Comparison of ENCODE assay signal across 38 mouse cellular contexts in the genomic region with DNA sequence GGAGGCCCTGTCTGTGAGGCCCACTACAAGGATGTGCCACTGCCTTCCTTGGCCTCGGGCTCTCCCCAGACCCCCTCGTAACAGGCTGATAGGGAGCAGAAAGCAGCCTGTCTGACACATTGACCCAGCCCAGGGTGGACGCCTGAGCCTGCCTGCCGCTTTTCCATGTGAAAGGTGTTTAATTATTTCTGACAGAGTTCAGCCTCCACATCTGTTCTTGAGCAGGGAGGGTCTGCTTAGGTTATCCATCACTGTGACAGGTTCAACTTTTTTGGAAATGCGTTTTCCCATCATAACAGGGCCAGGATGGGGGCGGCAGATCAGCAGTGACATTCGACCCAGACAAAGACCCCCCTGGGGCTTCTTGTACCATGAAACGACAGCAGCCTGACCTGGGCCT. TPM values are rescaled to one million over a fixed set of nuclear protein-coding genes. Genes with fewer than 3 reads are reported as not detected.
DNase-seq lines count a peak whose midpoint lies in the region; ATAC-seq lines count a peak whose summit lies in the region.
"Had no signal": no experiment of that assay in that cellular context is flagged by ENCODE, and none has a peak within 500 bp of the region (broad histone marks: within the 10 kb centered on the region; RNA-seq: fewer than 3 reads in every experiment).

No protein-coding gene starts in this region.

- H3K4me3 ChIP-seq in neural tube, embryonic 15.5 days (replicated peaks): no peak overlapping the region
- no peak overlapping the region for H3K4me3 ChIP-seq in limb, embryonic 11.5 days (ENCODE audit: low read depth, low read length)
- H3K4me3 ChIP-seq: embryonic facial prominence, embryonic 13.5 days; heart, embryonic 15.5 days; intestine, embryonic 15.5 days; layer of hippocampus, adult 2 months; midbrain, embryonic 10.5 days; myocyte had no signal

- no peak overlapping the region for H3K9ac ChIP-seq in neural tube, embryonic 15.5 days (replicated peaks)
- no peak overlapping the region for H3K9ac ChIP-seq in limb, embryonic 11.5 days (ENCODE audit: low read length)
- H3K9ac ChIP-seq: embryonic facial prominence, embryonic 13.5 days; forebrain, postnatal 0 days; heart, embryonic 15.5 days; intestine, embryonic 15.5 days; liver, embryonic 14.5 days; lung, embryonic 14.5 days had no signal

- no peak overlapping the region for H3K27ac ChIP-seq in neural tube, embryonic 15.5 days (replicated peaks)
- no peak overlapping the region for H3K27ac ChIP-seq in limb, embryonic 11.5 days (replicated peaks; ENCODE audit: low read depth, low read length)
- H3K27ac ChIP-seq: embryonic facial prominence, embryonic 13.5 days; heart, embryonic 15.5 days; hindbrain, postnatal 0 days; intestine, embryonic 15.5 days; layer of hippocampus, adult 2 months; liver, embryonic 14.5 days had no signal

- 43% methylated on average over 8 of the region's 8 CpGs for WGBS in neural tube, embryonic 15.5 days
- WGBS in limb, embryonic 11.5 days: 6% methylated on average over 8 of the region's 8 CpGs

- DNase-seq in neural tube, embryonic 10.5 days (ENCODE audit: extremely low spot score, low spot score): peak; percentile 26
- DNase-seq in embryo, embryonic 9.5 days (ENCODE audit: extremely low spot score): peak; percentile 42
- peak; percentile 56 for DNase-seq in limb, embryonic 11.5 days (ENCODE audit: low spot score)
- DNase-seq in adrenal gland, adult 2 months: no peak
- DNase-seq in spleen, adult 18-20 months: no peak
- DNase-seq in cerebellum, adult 11 months: no peak
- DNase-seq: adrenal gland, adult 8-10 months; B cell, adult 2 months; cerebellum, adult 9-10 months; cerebellum, postnatal 36 days; forebrain, postnatal 0 days; gastrocnemius, postnatal 14 days; heart, postnatal 4 days; kidney, adult 2 months; kidney, postnatal 36 days; layer of hippocampus, postnatal 36 days; left cerebral cortex, postnatal 4 days; liver; lung, embryonic 14.5 days; lung, postnatal 14 days; retina, postnatal 1 day; right cerebral cortex, postnatal 14 days; thymus, postnatal 14 days had no signal

- H3K9me3 ChIP-seq in neural tube, embryonic 15.5 days (replicated peaks): no peaks in the 10 kb centered on the region
- no peaks in the 10 kb centered on the region for H3K9me3 ChIP-seq in limb, embryonic 11.5 days (ENCODE audit: control insufficient read depth, low read length)
- H3K9me3 ChIP-seq: embryonic facial prominence, embryonic 13.5 days; heart, embryonic 15.5 days; intestine, embryonic 15.5 days; midbrain, embryonic 10.5 days had no signal

- peaks cover 14% of the 10 kb centered on the region for H3K27me3 ChIP-seq in neural tube, embryonic 15.5 days (replicated peaks)
- H3K27me3 ChIP-seq in limb, embryonic 11.5 days (ENCODE audit: control insufficient read depth, insufficient read depth, low read length): peaks cover 9% of the 10 kb centered on the region; the same call in 1 of the 2 replicates
- H3K27me3 ChIP-seq: heart, embryonic 15.5 days; intestine, embryonic 15.5 days had no signal

- ATAC-seq in neural tube, embryonic 15.5 days (ENCODE audit: low FRiP score): no peak
- ATAC-seq in limb, embryonic 11.5 days (ENCODE audit: insufficient number of reproducible peaks, low FRiP score, low TSS enrichment, low read depth): no peak
- ATAC-seq: activated CD4-positive, CD25-positive, alpha-beta regulatory T cell, adult 4 months; forebrain, postnatal 0 days; hindbrain, postnatal 0 days; intestine, embryonic 15.5 days had no signal

- no peaks in the 10 kb centered on the region for H3K4me1 ChIP-seq in neural tube, embryonic 15.5 days
- H3K4me1 ChIP-seq in limb, embryonic 11.5 days (ENCODE audit: control insufficient read depth, insufficient read depth, low read length): peaks cover 11% of the 10 kb centered on the region
- H3K4me1 ChIP-seq: embryonic facial prominence, embryonic 13.5 days; heart, embryonic 15.5 days; intestine, embryonic 15.5 days had no signal

- H3K4me2 ChIP-seq in neural tube, embryonic 15.5 days: no peak overlapping the region
- H3K4me2 ChIP-seq in limb, embryonic 11.5 days (ENCODE audit: low read depth, severe bottlenecking): no peak overlapping the region
- H3K4me2 ChIP-seq: embryonic facial prominence, embryonic 13.5 days; heart, embryonic 15.5 days; intestine, embryonic 15.5 days; lung, embryonic 14.5 days had no signal

- H3K36me3 ChIP-seq in neural tube, embryonic 15.5 days: no peaks in the 10 kb centered on the region
- no peaks in the 10 kb centered on the region for H3K36me3 ChIP-seq in limb, embryonic 11.5 days (ENCODE audit: control insufficient read depth, insufficient read depth, low read length)
- H3K36me3 ChIP-seq: embryonic facial prominence, embryonic 13.5 days; heart, embryonic 15.5 days; intestine, embryonic 15.5 days; midbrain, embryonic 10.5 days had no signal

RNA-seq across cellular contexts. Expression of gene Barhl1, which starts 36.5 kb away (rescaled TPM):
- 4.5 and 7.5 TPM in 2 replicates for polyA plus RNA-seq in neural tube, embryonic 15.5 days (2015; fragmentation: Nextera tagmentation; extraction: Ambion mirVana)
- polyA plus RNA-seq in limb, embryonic 11.5 days (2014; fragmentation: Nextera tagmentation; extraction: Ambion mirVana): not detected in 2 replicates
- not detected for total RNA-seq in adrenal gland, adult 2 months (2021)
- polyA plus RNA-seq in adrenal gland, adult 2 months (2012; rRNA removed): 0.16 and 0.28 TPM in 2 replicates
- total RNA-seq: adrenal gland, adult 8-10 months; gastrocnemius, postnatal 14 days; granulocyte monocyte progenitor cell, adult 5-6 weeks; heart, postnatal 4 days; layer of hippocampus, adult 2 months; layer of hippocampus, postnatal 36 days had no signal
- polyA plus RNA-seq: activated CD4-positive, CD25-positive, alpha-beta regulatory T cell, adult 4 months; embryonic facial prominence, embryonic 13.5 days; heart, embryonic 15.5 days; kidney, embryonic 16.5 days; liver, embryonic 14.5 days; lung, embryonic 14.5 days; small intestine, adult 2 months; stomach, embryonic 16.5 days; urinary bladder, adult 2 months had no signal

Comparison
In these comparisons a context has a peak if more than half of its experiments do, and no peak if none do; other contexts are left out.
1. DNase-seq: peak in neural tube, embryonic 10.5 days (single experiment), embryo, embryonic 9.5 days (single experiment) and limb, embryonic 11.5 days (single experiment); none in adrenal gland, adult 2 months (single experiment), spleen, adult 18-20 months (0 of 2) and cerebellum, adult 11 months (single experiment).